Mouse (Mus musculus) intestine, postnatal 0 days (tissue): Measurements from ENCODE around the gene Erich4. TPM values are rescaled to one million over a fixed set of nuclear protein-coding genes. Genes with fewer than 3 reads are reported as not detected.
A peak's percentile ranks its signal among the peaks of the same experiment; 100 is the strongest.

Experiments used
- ATAC-seq: fragments of 200-750 bp; cut with Nextera tagmentation; 2 replicates; pipeline ENCODE4 v1.8.0; 2017; ENCODE audit warnings: mild to moderate bottlenecking, moderate TSS enrichment, moderate library complexity
- H3K27ac ChIP-seq: fragments of 300-500 bp; sonication (generic); 2 replicates; pipeline ENCODE4 v1.5.1; 2014; ENCODE audit warnings: mild to moderate bottlenecking, low read depth, low read length, moderate library complexity
- H3K27me3 ChIP-seq: fragments of 300-500 bp; sonication (generic); replicated peaks from 2 replicates; pipeline ENCODE4 v1.6.1; 2014; ENCODE audit warnings: low read length, mixed read lengths; ENCODE audit not compliant: control insufficient read depth, insufficient read depth
- H3K36me3 ChIP-seq: fragments of 300-500 bp; sonication (generic); 2 replicates; pipeline ENCODE4 v1.6.1; 2014; ENCODE audit warnings: mild to moderate bottlenecking, moderate library complexity; ENCODE audit not compliant: control insufficient read depth, insufficient read depth
- H3K4me1 ChIP-seq: fragments of 300-500 bp; sonication (generic); replicated peaks from 2 replicates; pipeline ENCODE4 v1.6.1; 2014; ENCODE audit warnings: antibody characterized with exemption, low read length, mixed read lengths; ENCODE audit not compliant: control insufficient read depth, insufficient read depth
- H3K4me2 ChIP-seq: fragments of 300-500 bp; sonication (generic); replicated peaks from 2 replicates; pipeline ENCODE4 v1.6.1; 2014; ENCODE audit warnings: low read depth, mild to moderate bottlenecking, moderate library complexity
- H3K4me3 ChIP-seq: fragments of 300-500 bp; sonication (generic); 2 replicates; pipeline ENCODE4 v1.5.1; 2014; ENCODE audit warnings: low read depth, low read length
- H3K9ac ChIP-seq: fragments of 300-500 bp; sonication (generic); 2 replicates; pipeline ENCODE4 v1.6.1; 2014; ENCODE audit warnings: mild to moderate bottlenecking, low read depth, low read length
- H3K9me3 ChIP-seq: fragments of 300-500 bp; sonication (generic); 2 replicates; pipeline ENCODE4 v1.6.1; 2016; ENCODE audit warnings: mixed run types; ENCODE audit not compliant: control insufficient read depth
- CTCF ChIP-seq: sonication (generic); IDR thresholded peaks from 2 replicates; pipeline ENCODE4 v1.5.1; 2016; ENCODE audit warnings: low read depth, mild to moderate bottlenecking, control low read depth, antibody characterized with exemption, moderate library complexity
- WGBS: fragments of 180-500 bp; shearing (Covaris S2); extraction: QIAGEN DNeasy Blood & Tissue Kit; methylation state at CpG from one replicate; pipeline ENCODE4 v1.1.7; 2014; 5-methylcytosine and 5-hydroxymethylcytosine counted together
- polyA plus RNA-seq: library from polyadenylated mRNA; unstranded; fragments of >200 nt; fragmentation: Nextera tagmentation; extraction: Ambion mirVana; gene quantifications from 2 replicates; pipeline ENCODE4 v1.2.1, GENCODE M21; 2015

Gene Erich4
- polyA plus RNA-seq, 1 experiment from 2014 or later, result 117 TPM

DNA sequence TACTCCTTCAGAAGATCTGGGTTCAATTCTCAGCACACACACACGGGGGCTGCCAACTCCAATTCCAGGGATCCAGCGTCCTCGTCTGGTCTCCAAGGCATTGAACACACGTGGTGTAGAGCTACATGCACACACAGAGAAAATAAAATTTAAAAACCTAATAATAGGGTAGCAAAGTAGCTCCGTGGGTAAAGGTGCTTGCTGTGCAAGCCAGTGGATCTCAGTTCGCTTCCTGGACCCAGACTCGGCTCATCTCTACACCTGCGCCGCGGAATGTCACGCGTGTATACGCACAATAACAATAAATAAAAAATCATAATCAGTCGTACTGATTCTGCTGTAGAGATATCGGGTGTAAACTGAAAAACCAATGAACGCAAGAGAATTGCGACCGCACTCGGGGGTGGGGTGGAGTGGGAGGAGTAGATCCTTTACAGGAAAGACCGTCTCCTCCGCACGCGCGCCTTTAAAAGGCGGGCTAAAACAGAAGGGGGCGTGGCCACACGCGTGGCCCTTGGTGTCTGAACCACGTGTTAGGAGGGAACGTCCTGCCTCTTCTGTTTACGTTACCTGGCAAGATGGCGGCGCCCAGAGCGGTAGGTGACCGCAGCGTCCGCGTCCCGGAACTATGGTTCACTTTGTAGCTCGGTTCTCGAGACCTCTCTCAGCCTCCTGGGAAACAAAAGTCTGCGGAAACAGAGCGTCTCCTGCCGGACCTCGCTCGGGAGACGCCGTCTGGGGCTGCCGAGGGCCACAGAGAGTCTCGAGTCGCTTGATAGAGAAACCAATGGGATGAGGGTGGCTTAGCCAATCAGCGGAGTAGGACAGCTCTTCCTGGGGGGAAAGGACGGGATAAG, 3.4 kb upstream of the Erich4 start, which contains the start of gene Dmac2:
TSS of gene Dmac2 (plus strand) at position 550 of the 857 bp plus-strand sequence.
- Histone ChIP-seq H3K9me3 (no peaks in the 10 kb centered on the region), H3K4me3 (peak within 1 kb of the TSS; percentile 68), H3K36me3 (peaks cover 32% of the 10 kb centered on the region), H3K27ac (peak within 1 kb of the TSS; percentile 51), H3K9ac (peak within 1 kb of the TSS; percentile 56), H3K4me1 (peaks cover 6% of the 10 kb centered on the region), H3K4me2 (peak within 1 kb of the TSS; percentile 73), H3K27me3 (no peaks in the 10 kb centered on the region)
- TF ChIP-seq CTCF, result no peak; the same call in 1 of the 2 replicates
- peak; percentile 80 for ATAC-seq
- WGBS, result 2% methylated on average over 53 of the region's 53 CpGs

- TF ChIP-seq CTCF, result no peak
- Histone ChIP-seq H3K4me2 (no peak overlapping the region), H3K36me3 (peaks cover 20% of the 10 kb centered on the region), H3K27ac (no peak overlapping the region), H3K9ac (no peak overlapping the region), H3K9me3 (no peaks in the 10 kb centered on the region), H3K4me3 (no peak overlapping the region), H3K27me3 (no peaks in the 10 kb centered on the region), H3K4me1 (peaks cover 6% of the 10 kb centered on the region)
- ATAC-seq, result no peak
- 73% methylated on average over 10 of the region's 10 CpGs for WGBS
Observed at GRCm38 (mm10) chr7:25617376-25618160, 1.9 kb upstream of the Erich4 start.

GRCm38 (mm10) chr7:25614831-25615705, 624 bp downstream of the Erich4 start:
- Histone ChIP-seq H3K27me3 (no peaks in the 10 kb centered on the region), H3K4me1 (peaks cover 6% of the 10 kb centered on the region), H3K4me2 (peak overlapping the region; percentile 64), H3K36me3 (no peaks in the 10 kb centered on the region), H3K9ac (peak overlapping the region; percentile 50), H3K27ac (peak overlapping the region; percentile 95), H3K4me3 (peak overlapping the region; percentile 31), H3K9me3 (no peaks in the 10 kb centered on the region)
- WGBS, result 56% methylated on average over 21 of the region's 21 CpGs
- TF ChIP-seq CTCF, result no peak
- ATAC-seq, result peak; percentile 21

DNA sequence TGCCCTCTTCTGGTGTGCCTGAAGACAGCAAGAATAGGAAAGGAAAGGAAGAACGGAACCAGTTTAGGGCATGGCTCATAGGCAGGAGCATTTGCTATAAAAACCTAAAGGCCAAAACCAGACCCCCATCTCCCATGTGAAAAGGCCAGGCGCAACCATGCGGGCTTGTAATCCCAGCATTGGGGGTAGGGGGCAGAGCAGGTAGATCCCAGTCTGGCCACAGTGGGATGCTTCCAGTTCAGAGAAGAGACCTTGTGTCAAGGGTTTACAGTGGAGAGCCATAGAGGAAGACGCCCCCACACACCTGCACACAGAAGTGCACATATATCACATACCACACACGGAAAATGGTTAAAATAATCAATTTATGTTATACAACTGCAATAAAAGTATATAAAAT, 1.6 kb downstream of the Erich4 start:
- peak overlapping the region; percentile 64 for H3K4me2 ChIP-seq
- H3K36me3 ChIP-seq, result no peaks in the 10 kb centered on the region
- H3K27me3 ChIP-seq, result no peaks in the 10 kb centered on the region
- TF ChIP-seq CTCF, result no peak
- 84% methylated on average over 5 of the region's 5 CpGs for WGBS
- no peak for ATAC-seq
- H3K4me3 ChIP-seq, result peak overlapping the region; percentile 31; the same call in 1 of the 2 replicates
- no peak overlapping the region for H3K9ac ChIP-seq
- H3K27ac ChIP-seq, result no peak overlapping the region
- H3K9me3 ChIP-seq, result no peaks in the 10 kb centered on the region
- H3K4me1 ChIP-seq, result peaks cover 6% of the 10 kb centered on the region

DNA sequence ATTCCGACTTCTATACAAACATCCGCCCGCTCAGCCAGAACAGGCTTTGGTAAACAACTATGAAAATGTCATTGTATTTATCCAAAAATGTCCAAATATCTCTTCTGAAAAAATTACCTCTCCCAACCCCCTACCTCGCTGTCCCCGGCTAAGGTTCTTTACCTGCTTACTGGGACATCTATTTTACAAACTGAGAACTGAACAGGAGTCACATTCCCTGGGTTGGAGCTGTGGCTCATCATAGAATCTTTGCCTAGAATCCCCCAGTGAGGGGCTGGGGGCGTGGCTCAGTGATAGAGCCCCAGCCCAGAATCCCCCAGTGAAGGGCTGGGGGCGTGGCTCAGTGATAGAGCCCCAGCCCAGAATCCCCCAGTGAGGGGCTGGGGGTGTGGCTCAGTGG, 4.2 kb downstream of the Erich4 start:
- 40% methylated on average over 7 of the region's 7 CpGs for WGBS

More for the DNA sequence above, 4.2 kb downstream of the Erich4 start:
- Histone ChIP-seq H3K4me1 (peaks cover 5% of the 10 kb centered on the region), H3K27ac (no peak overlapping the region), H3K9me3 (no peaks in the 10 kb centered on the region), H3K36me3 (no peaks in the 10 kb centered on the region), H3K4me3 (no peak overlapping the region), H3K4me2 (no peak overlapping the region), H3K9ac (no peak overlapping the region), H3K27me3 (no peaks in the 10 kb centered on the region)
- ATAC-seq, result no peak
- TF ChIP-seq CTCF, result no peak
